Mouse (Mus musculus) kidney, embryonic 14.5 days (tissue): ENCODE results near the gene Thumpd1. TPM values are rescaled to one million over a fixed set of nuclear protein-coding genes. Genes with fewer than 3 reads are reported as not detected.
"Not testable (repeated sequence)": the region's sequence is repeated elsewhere in the genome, so short reads cannot be mapped to it uniquely, and the experiment has no call there.

ENCODE experiments used
- ATAC-seq: fragments of 200-750 bp; cut with Nextera tagmentation; 2 replicates; pipeline ENCODE4 v1.8.0; 2017; ENCODE audit warnings: moderate number of reproducible peaks, mild to moderate bottlenecking, moderate TSS enrichment, moderate library complexity; ENCODE audit not compliant: low FRiP score, low TSS enrichment
- H3K27ac ChIP-seq: fragments of 300-500 bp; sonication (generic); 2 replicates; pipeline ENCODE4 v1.5.1; 2014; ENCODE audit warnings: low read depth, mild to moderate bottlenecking, low read length, moderate library complexity, mixed read lengths
- H3K27me3 ChIP-seq: fragments of 300-500 bp; sonication (generic); 2 replicates; pipeline ENCODE4 v1.6.1; 2014; ENCODE audit warnings: mild to moderate bottlenecking, low read length; ENCODE audit not compliant: control insufficient read depth, insufficient read depth
- H3K36me3 ChIP-seq: fragments of 300-500 bp; sonication (generic); 2 replicates; pipeline ENCODE4 v1.6.1; 2014; ENCODE audit warnings: low read length, mixed read lengths; ENCODE audit not compliant: control insufficient read depth, insufficient read depth
- H3K4me1 ChIP-seq: fragments of 300-500 bp; sonication (generic); 2 replicates; pipeline ENCODE4 v1.6.1; 2014; ENCODE audit warnings: low read length, mixed read lengths; ENCODE audit not compliant: control insufficient read depth, insufficient read depth
- H3K4me2 ChIP-seq: fragments of 300-500 bp; sonication (generic); replicated peaks from 2 replicates; pipeline ENCODE4 v1.6.1; 2014; ENCODE audit warnings: low read depth, mild to moderate bottlenecking, low read length
- H3K4me3 ChIP-seq: fragments of 300-500 bp; sonication (generic); 2 replicates; pipeline ENCODE4 v1.5.1; 2014; ENCODE audit warnings: mild to moderate bottlenecking, low read length
- H3K9ac ChIP-seq: fragments of 300-500 bp; sonication (generic); 2 replicates; pipeline ENCODE4 v1.6.1; 2014; ENCODE audit warnings: low read depth, mild to moderate bottlenecking, low read length, moderate library complexity
- H3K9me3 ChIP-seq: fragments of 300-500 bp; sonication (generic); 2 replicates; pipeline ENCODE4 v1.6.1; 2016; ENCODE audit warnings: low read length; ENCODE audit not compliant: control insufficient read depth
- WGBS: fragments of 180-500 bp; shearing (Covaris S2); extraction: QIAGEN DNeasy Blood & Tissue Kit; methylation state at CpG from one replicate; pipeline ENCODE4 v1.1.7; 2014; 5-methylcytosine and 5-hydroxymethylcytosine counted together
- polyA plus RNA-seq: library from polyadenylated mRNA; unstranded; fragments of >200 nt; fragmentation: Nextera tagmentation; extraction: Ambion mirVana; gene quantifications from 2 replicates; pipeline ENCODE4 v1.2.1, GENCODE M21; 2014

The Thumpd1 gene
- polyA plus RNA-seq, 1 experiment from 2014 or later: 89.8 TPM

DNA sequence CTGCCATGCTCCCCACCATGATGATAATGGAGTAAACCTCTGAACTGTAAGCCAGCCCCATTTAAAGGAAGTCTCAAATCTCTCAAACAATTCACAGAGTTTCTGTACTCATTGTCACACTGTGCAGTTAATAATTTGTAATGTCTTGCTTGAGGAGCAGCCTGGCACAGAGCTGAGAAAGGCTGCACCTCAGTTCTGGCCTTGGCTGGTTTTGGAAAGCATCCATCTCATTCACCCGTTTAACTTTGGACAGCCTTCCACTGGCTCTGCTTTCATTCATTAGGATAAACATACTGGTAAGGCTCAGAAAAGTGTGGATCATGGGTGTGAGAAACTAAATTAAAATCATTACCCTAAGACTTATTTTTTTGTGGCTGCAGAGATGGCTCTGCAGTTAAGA, 25.3 kb upstream of the Thumpd1 start:
- Histone ChIP-seq H3K4me1 (no peaks in the 10 kb centered on the region), H3K4me3 (no peak overlapping the region), H3K27ac (no peak overlapping the region), H3K36me3 (no peaks in the 10 kb centered on the region), H3K27me3 (no peaks in the 10 kb centered on the region), H3K9ac (no peak overlapping the region), H3K4me2 (no peak overlapping the region), H3K9me3 (0 out of 2 replicates have a peak, but pooled peaks cover 2% of the 10 kb centered on the region)
- no peak for ATAC-seq
- WGBS: 73% methylated on average over 1 of the region's 1 CpGs

DNA sequence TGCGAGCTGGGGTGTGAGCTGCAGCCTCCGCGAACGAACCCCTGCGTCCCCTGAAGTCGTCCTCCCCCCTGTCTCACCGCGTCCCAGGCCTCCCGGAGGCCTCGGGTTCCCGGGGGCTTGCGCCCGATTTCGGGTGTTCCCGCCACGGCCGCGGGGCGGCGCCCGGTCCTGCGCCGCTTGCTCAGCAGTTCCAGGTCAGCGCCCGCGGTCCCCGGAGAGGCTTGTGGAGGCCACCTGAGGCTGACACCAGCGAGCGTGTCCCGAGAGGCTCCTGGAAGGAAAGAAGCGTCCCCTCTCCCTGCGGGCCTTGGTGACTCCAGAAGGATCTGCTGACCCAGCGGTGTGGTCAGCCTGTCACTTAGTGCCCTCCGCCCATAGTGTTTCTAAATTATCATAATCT, 23.7 kb upstream of the Thumpd1 start:
- WGBS: 6% methylated on average over 34 of the region's 34 CpGs
- Histone ChIP-seq H3K9me3 (0 out of 2 replicates have a peak, but pooled peaks cover 2% of the 10 kb centered on the region), H3K9ac (no peak overlapping the region), H3K36me3 (no peaks in the 10 kb centered on the region), H3K4me2 (peak overlapping the region; percentile 23; the same call in 1 of the 2 replicates), H3K4me1 (no peaks in the 10 kb centered on the region), H3K27me3 (no peaks in the 10 kb centered on the region), H3K4me3 (no peak overlapping the region), H3K27ac (no peak overlapping the region)
- peak; percentile 74 for ATAC-seq

DNA sequence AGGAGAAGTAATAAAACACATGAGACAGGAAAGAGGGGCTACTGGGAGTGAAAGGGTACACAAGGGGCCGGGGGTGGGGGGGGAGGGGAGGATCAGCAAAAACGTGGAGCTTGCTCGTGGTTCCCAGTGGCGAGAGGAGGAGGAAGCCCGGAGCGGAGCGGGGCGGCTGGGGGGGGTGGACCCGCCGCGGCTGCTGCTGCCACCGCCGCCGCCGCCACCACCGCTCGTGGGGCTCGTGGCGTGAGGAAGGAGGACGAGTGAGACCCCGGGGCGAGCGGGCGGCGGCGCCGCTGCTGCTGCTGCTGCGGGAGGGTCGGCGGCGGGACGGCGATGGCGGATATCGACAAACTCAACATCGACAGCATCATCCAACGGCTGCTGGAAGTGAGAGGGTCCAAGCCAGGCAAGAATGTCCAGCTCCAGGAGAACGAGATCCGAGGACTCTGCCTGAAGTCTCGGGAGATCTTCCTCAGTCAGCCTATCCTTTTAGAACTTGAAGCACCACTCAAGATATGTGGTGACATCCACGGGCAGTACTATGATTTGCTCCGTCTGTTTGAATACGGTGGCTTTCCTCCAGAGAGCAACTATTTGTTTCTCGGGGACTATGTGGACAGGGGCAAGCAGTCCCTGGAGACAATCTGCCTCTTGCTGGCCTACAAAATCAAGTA, 19.3 kb upstream of the Thumpd1 start:
- not testable (repeated sequence) for H3K36me3 ChIP-seq, H3K27ac ChIP-seq, H3K4me1 ChIP-seq, H3K9me3 ChIP-seq, H3K27me3 ChIP-seq
- 2% methylated on average over 30 of the region's 44 CpGs for WGBS
- peak overlapping the region; percentile 32 for H3K4me3 ChIP-seq
- peak overlapping the region; percentile 45; the same call in 1 of the 2 replicates for H3K9ac ChIP-seq
- ATAC-seq: peak; percentile 75; the same call in 1 of the 2 replicates
- peak overlapping the region; percentile 37 for H3K4me2 ChIP-seq

DNA sequence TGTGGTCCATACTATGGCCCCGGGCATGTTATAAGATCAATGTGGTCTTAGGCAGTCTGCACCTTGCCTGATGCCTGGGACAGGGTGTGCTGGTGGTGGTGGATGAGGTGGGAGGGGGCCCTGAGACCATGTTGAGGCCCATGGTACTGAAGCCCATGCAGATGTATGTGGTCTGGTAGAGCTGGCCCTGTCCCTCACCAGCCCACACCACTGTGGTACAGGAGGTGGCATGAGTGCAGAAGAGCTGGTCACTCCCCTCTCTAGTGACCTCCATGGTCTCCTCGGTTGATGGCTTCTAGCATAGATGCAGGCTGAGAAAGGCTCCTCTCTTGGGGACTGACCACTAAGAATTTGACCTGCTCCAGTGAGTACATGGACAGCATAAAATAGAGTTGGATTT, 18.3 kb upstream of the Thumpd1 start:
- Histone ChIP-seq H3K4me3 (no peak overlapping the region), H3K27me3 (no peaks in the 10 kb centered on the region), H3K4me1 (no peaks in the 10 kb centered on the region), H3K36me3 (no peaks in the 10 kb centered on the region), H3K4me2 (no peak overlapping the region), H3K27ac (no peak overlapping the region), H3K9ac (no peak overlapping the region), H3K9me3 (0 out of 2 replicates have a peak, but pooled peaks cover 2% of the 10 kb centered on the region)
- ATAC-seq: peak; percentile 57; the same call in 1 of the 2 replicates
- WGBS: 87% methylated on average over 2 of the region's 2 CpGs

DNA sequence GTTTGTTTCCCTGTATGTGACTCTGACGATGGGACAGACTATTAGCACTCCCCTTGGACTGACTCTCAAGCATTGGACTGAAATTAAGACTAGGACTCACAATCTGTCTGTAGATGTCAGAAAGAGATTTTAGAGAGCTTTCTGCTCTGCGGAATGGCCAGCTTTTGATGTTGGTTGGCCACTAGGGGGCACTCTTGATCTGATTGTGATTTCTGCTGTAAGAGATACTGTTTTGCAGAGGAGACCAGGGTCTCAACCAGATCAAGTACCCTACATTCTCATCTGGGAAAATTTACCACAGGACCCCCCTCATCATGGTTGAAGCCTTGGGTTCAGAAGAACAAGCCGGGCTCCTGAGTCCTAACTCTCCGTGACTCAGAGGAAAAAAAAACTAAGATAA, 10.7 kb upstream of the Thumpd1 start:
- not testable (repeated sequence) for H3K9ac ChIP-seq, H3K9me3 ChIP-seq, H3K4me2 ChIP-seq, H3K36me3 ChIP-seq, ATAC-seq, H3K27me3 ChIP-seq, H3K4me3 ChIP-seq, H3K4me1 ChIP-seq, H3K27ac ChIP-seq
- 84% methylated on average over 4 of the region's 4 CpGs for WGBS

DNA sequence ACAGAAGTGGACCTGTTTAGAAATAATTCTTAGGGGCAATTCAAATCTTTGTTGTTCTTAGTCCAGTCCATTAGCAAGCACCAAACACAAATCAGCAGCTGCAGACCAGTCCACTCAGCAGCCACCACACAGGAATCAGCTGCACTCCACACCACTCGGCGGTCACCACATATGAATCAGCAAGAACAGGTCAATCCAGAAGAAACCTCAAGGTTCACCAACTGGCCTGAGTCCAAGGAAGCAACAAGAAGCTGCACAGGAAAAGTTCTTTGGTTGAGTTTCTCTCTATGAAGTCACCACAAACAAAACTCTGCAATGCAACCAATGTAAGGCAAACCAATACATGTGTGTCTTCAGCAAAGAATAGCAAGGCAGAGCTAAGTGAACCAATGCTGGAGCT, 7.0 kb upstream of the Thumpd1 start:
- Histone ChIP-seq H3K27me3 (no peaks in the 10 kb centered on the region), H3K4me3 (no peak overlapping the region), H3K27ac (no peak overlapping the region), H3K36me3 (no peaks in the 10 kb centered on the region), H3K9me3 (no peaks in the 10 kb centered on the region), H3K4me1 (no peaks in the 10 kb centered on the region), H3K4me2 (no peak overlapping the region), H3K9ac (no peak overlapping the region)
- 93% methylated on average over 2 of the region's 2 CpGs for WGBS
- no peak for ATAC-seq

DNA sequence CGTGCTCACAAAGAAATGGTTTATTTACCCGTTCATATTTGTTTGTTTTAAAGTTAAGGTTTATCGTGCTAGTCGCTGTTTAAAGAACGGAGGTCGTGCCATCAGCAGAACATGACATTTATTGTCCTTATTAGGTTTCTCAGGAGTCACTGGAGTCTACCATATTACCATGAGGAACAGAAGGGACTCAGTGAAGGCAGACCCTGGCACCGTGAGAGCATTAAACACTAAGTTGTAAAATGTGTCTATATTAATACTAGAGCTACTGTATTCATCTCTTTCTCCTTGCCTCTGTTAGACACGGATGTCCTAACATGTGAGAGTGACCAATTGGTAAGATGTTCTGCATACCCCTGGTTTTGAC, 331 bp upstream of the Thumpd1 start:
- peak; percentile 51 for ATAC-seq
- Histone ChIP-seq H3K36me3 (peaks cover 29% of the 10 kb centered on the region), H3K4me2 (peak overlapping the region; percentile 67), H3K4me3 (peak overlapping the region; percentile 93), H3K9ac (peak overlapping the region; percentile 84; the same call in 1 of the 2 replicates), H3K4me1 (peaks cover 4% of the 10 kb centered on the region; the same call in 1 of the 2 replicates), H3K9me3 (no peaks in the 10 kb centered on the region), H3K27ac (0 out of 2 replicates have a peak overlapping the region, but pooled peaks have one; percentile 24), H3K27me3 (no peaks in the 10 kb centered on the region)
- WGBS: 13% methylated on average over 8 of the region's 8 CpGs

DNA sequence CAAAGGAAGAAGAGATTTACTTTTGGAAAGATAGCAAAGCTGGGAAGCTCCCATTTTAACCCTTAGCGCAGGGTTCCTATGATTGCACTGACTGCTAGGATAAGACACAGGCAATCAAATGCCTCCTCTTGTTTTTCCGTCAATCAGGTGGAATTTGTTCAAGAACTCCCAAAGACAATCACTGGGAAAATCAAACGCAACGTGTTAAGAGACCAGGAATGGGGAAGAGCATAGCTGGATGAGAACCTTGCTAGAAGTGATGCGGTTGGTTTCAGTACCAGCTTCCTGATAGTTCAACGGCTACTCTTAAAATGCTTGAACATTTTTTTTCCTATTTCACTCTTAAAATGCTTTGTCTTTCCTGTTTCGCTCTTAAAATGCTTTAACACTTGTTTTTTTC, 6.5 kb downstream of the Thumpd1 start:
- no peak overlapping the region for H3K4me3 ChIP-seq
- no peaks in the 10 kb centered on the region for H3K27me3 ChIP-seq
- 93% methylated on average over 7 of the region's 7 CpGs for WGBS
- no peaks in the 10 kb centered on the region for H3K9me3 ChIP-seq
- no peak for ATAC-seq
- no peaks in the 10 kb centered on the region for H3K4me1 ChIP-seq
- H3K27ac ChIP-seq: no peak overlapping the region
- H3K36me3 ChIP-seq: peaks cover 38% of the 10 kb centered on the region
- no peak overlapping the region for H3K4me2 ChIP-seq
- no peak overlapping the region for H3K9ac ChIP-seq

DNA sequence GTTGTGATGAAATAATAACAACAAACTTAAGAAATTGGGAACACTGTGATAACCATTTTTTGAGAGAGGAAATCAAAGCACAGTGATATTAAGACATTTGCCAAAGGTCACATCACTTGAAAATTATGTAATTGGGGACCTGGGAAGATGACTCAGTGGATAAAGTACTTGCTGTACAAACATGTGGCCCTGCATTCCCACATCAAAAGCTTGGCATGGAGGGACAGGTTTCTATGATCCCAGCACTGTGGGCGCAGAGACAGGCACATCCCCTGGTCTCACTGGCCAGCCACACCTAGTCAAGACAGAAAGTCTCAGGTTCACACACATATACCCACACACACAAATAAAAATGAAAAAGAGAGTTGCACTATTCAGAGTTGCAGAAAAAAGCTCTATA, 25.7 kb downstream of the Thumpd1 start:
- WGBS: 88% methylated on average over 1 of the region's 1 CpGs
- Histone ChIP-seq H3K27ac (no peak overlapping the region), H3K9ac (no peak overlapping the region), H3K4me1 (no peaks in the 10 kb centered on the region), H3K36me3 (no peaks in the 10 kb centered on the region), H3K4me2 (no peak overlapping the region), H3K4me3 (no peak overlapping the region), H3K9me3 (no peaks in the 10 kb centered on the region), H3K27me3 (no peaks in the 10 kb centered on the region)
- no peak for ATAC-seq
